ENCODE assay signal across 8 mouse cellular contexts in genomic region chr11:111536040-111536836, GRCm38 (mm10).
DNase-seq lines count a peak whose midpoint lies in the region; ATAC-seq and TF ChIP-seq lines count a peak whose summit lies in the region.

No protein-coding gene starts in this region.

- H3K4me2 ChIP-seq in hindbrain, embryonic 11.5 days (replicated peaks; ENCODE audit: low read depth, low read length), result no peak overlapping the region
- no peak overlapping the region; the same call in 1 of the 2 replicates for H3K4me2 ChIP-seq in hindbrain, embryonic 16.5 days (ENCODE audit: low read length)
- H3K4me2 ChIP-seq in stomach, postnatal 0 days (replicated peaks; ENCODE audit: low read depth), result peak overlapping the region; percentile 44

- no peak for ATAC-seq in hindbrain, embryonic 11.5 days (ENCODE audit: low FRiP score)
- ATAC-seq in hindbrain, embryonic 16.5 days, result no peak
- peak; percentile 72 for ATAC-seq in frontal cortex, adult (ENCODE audit: low TSS enrichment)
- peak; percentile 82 for ATAC-seq in megakaryocyte progenitor cell, adult 5-6 weeks (replicated peaks; ENCODE audit: poor library complexity)
- no peak for ATAC-seq in stomach, postnatal 0 days (ENCODE audit: low FRiP score, low TSS enrichment)

- peak; percentile 82 for DNase-seq in hindbrain, embryonic 11.5 days (ENCODE audit: low spot score)
- DNase-seq in c-Kit-positive CD71-positive TER-119-negative erythroid progenitor cells, embryonic 14.5 days (ENCODE audit: low read depth), result peak; percentile 40
- DNase-seq in kidney, postnatal 10 days, result peak; percentile 75
- peak; percentile 72 for DNase-seq in stomach, postnatal 0 days (ENCODE audit: low spot score)

- H3K4me3 ChIP-seq in hindbrain, embryonic 11.5 days (ENCODE audit: low read depth, low read length), result no peak overlapping the region
- no peak overlapping the region for H3K4me3 ChIP-seq in hindbrain, embryonic 16.5 days (ENCODE audit: low read length)
- no peak overlapping the region for H3K4me3 ChIP-seq in E14TG2a.4 (replicated peaks; ENCODE audit: low read length)
- H3K4me3 ChIP-seq in stomach, postnatal 0 days (ENCODE audit: low read depth, low read length), result no peak overlapping the region

- no peak overlapping the region for H3K27ac ChIP-seq in hindbrain, embryonic 11.5 days (ENCODE audit: low read depth, low read length)
- no peak overlapping the region for H3K27ac ChIP-seq in hindbrain, embryonic 16.5 days (ENCODE audit: low read depth, low read length)
- H3K27ac ChIP-seq in stomach, postnatal 0 days (replicated peaks), result no peak overlapping the region

- peak; percentile 60 for TF ChIP-seq CTCF in E14TG2a.4 (conservative IDR thresholded peaks at IDR 0.05; ENCODE audit: low read length)
- TF ChIP-seq CTCF in stomach, postnatal 0 days (IDR thresholded peaks at IDR 0.05; ENCODE audit: low read depth), result peak; percentile 94

- 0 out of 2 replicates have a peak, but pooled peaks cover 3% of the 10 kb centered on the region for H3K27me3 ChIP-seq in hindbrain, embryonic 11.5 days (ENCODE audit: control insufficient read depth, insufficient read depth, low read length)
- H3K27me3 ChIP-seq in hindbrain, embryonic 16.5 days (replicated peaks; ENCODE audit: control insufficient read depth, insufficient read depth, low read length), result no peaks in the 10 kb centered on the region
- H3K27me3 ChIP-seq in E14TG2a.4 (ENCODE audit: insufficient read depth, low read length), result peaks cover 8% of the 10 kb centered on the region; the same call in 1 of the 2 replicates
- H3K27me3 ChIP-seq in stomach, postnatal 0 days (ENCODE audit: control insufficient read depth, insufficient read depth, low read length), result no peaks in the 10 kb centered on the region

- 47% methylated on average over 17 of the region's 17 CpGs for WGBS in hindbrain, embryonic 11.5 days
- 44% methylated on average over 17 of the region's 17 CpGs for WGBS in hindbrain, embryonic 16.5 days
- 22% methylated on average over 17 of the region's 17 CpGs for WGBS in stomach, postnatal 0 days

- no peak for TF ChIP-seq EP300 in stomach, postnatal 0 days (optimal IDR thresholded peaks at IDR 0.05)

- no peak overlapping the region for H3K9ac ChIP-seq in hindbrain, embryonic 11.5 days (ENCODE audit: low read depth, low read length)
- H3K9ac ChIP-seq in hindbrain, embryonic 16.5 days (ENCODE audit: low read depth, low read length), result no peak overlapping the region
- no peak overlapping the region for H3K9ac ChIP-seq in stomach, postnatal 0 days (ENCODE audit: low read length)

- no peaks in the 10 kb centered on the region for H3K4me1 ChIP-seq in hindbrain, embryonic 11.5 days (replicated peaks; ENCODE audit: control insufficient read depth, insufficient read depth, low read length)
- no peaks in the 10 kb centered on the region for H3K4me1 ChIP-seq in hindbrain, embryonic 16.5 days (ENCODE audit: control insufficient read depth, insufficient read depth, low read depth, low read length)
- no peaks in the 10 kb centered on the region for H3K4me1 ChIP-seq in E14TG2a.4 (replicated peaks; ENCODE audit: low read depth, low read length)
- no peaks in the 10 kb centered on the region for H3K4me1 ChIP-seq in stomach, postnatal 0 days (replicated peaks; ENCODE audit: control insufficient read depth, insufficient read depth)

- H3K9me3 ChIP-seq in hindbrain, embryonic 11.5 days (ENCODE audit: control insufficient read depth, low read length), result no peaks in the 10 kb centered on the region
- no peaks in the 10 kb centered on the region for H3K9me3 ChIP-seq in hindbrain, embryonic 16.5 days (ENCODE audit: control insufficient read depth, low read length)
- H3K9me3 ChIP-seq in E14TG2a.4 (ENCODE audit: low read length), result no peaks in the 10 kb centered on the region
- H3K9me3 ChIP-seq in stomach, postnatal 0 days (ENCODE audit: control insufficient read depth, low read length), result no peaks in the 10 kb centered on the region

- no peaks in the 10 kb centered on the region for H3K36me3 ChIP-seq in hindbrain, embryonic 11.5 days (ENCODE audit: control insufficient read depth, insufficient read depth, low read length)
- H3K36me3 ChIP-seq in hindbrain, embryonic 16.5 days (ENCODE audit: control insufficient read depth, insufficient read depth, low read length), result no peaks in the 10 kb centered on the region
- H3K36me3 ChIP-seq in E14TG2a.4 (ENCODE audit: insufficient read depth, low read length), result no peaks in the 10 kb centered on the region
- no peaks in the 10 kb centered on the region for H3K36me3 ChIP-seq in stomach, postnatal 0 days (ENCODE audit: control insufficient read depth, insufficient read depth, low read length)

Comparison
In these comparisons a context has a peak if more than half of its experiments do, and no peak if none do; other contexts are left out.
1. ATAC-seq: peak in frontal cortex, adult (single experiment) and megakaryocyte progenitor cell, adult 5-6 weeks (single experiment); none in hindbrain, embryonic 11.5 days (single experiment), hindbrain, embryonic 16.5 days (single experiment) and stomach, postnatal 0 days (single experiment).
2. Peak in every context shown above with its lines, with median percentiles within 50 percentile points of each other: DNase-seq.